Mouse (Mus musculus): ENCODE results near the gene Pola2.

The Pola2 gene

DNA sequence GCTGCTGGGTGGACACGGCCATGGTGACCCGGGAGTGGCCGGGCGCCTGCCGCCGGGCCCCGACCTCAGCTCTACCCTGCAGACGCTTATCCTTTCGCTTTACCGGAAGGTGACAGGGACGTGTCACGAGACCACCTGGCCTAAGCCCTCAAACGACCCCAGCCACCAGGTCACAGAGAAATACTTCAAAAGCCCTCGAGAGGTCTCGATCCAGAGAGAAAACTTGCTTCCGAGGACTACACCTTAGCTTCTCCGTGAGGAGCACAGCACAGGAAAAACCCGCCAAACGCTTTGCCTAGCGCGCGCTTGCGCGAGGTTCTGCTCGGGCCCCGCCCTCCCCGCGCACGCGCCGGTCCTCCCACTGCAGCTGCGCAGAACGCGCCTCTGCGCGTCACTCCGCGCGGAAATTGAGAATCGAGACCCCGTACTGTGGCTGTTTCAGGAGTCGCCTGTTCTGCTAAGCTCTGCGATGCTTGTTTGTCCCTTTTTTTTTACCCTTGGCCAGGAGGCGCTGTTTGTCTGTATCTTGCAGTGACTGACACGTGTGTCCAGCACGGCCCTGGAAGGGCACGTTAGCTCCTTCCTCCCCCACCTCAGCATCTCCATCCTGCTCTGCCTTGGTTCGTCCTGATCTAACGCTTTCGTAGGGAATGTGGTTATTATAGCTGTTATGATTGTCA, at the start of gene Pola2:
Gene Pola2 (minus strand): TSS at position 320 of the 680 bp plus-strand sequence.
- peak; percentile 86 for DNase-seq

DNA sequence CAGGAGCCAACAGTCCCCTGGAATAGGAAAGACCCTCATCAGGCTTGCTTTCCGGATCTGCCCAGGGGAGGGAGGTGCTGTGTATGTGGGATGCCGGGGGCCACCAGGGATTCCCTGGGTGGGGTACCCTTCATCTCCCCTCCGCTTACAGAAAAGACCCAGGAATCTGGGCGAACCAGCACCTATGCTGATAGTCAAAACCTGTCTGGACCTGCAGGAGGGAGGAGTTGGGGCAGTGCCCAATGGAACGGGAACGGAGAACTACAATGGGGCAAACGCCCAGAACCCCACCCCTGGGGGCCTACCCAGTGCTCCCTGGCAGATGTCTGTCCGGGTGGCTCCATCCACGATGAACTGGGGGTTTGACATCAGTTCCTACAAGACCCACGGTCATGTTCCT, 49.7 kb upstream of the Pola2 start:
- no peak for DNase-seq

DNA sequence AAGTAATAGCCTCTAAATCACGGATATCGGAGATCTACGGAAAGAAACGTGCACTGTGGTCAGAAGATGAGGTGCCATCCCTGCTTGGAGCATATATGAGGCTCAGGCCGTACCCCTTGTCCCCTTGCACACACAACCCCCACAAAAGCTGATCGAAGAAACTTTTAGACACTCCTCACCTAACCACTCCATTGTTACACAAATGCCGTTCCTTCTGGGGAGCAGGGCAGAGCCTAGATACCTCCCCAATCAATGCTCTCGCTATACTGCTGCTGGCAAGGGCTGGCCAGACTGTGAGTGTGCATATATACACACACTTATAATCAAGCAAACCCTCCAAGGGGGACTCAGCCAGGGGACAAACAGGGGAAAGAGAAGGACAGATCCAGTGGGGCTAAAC, 45.1 kb upstream of the Pola2 start:
- DNase-seq: no peak

DNA sequence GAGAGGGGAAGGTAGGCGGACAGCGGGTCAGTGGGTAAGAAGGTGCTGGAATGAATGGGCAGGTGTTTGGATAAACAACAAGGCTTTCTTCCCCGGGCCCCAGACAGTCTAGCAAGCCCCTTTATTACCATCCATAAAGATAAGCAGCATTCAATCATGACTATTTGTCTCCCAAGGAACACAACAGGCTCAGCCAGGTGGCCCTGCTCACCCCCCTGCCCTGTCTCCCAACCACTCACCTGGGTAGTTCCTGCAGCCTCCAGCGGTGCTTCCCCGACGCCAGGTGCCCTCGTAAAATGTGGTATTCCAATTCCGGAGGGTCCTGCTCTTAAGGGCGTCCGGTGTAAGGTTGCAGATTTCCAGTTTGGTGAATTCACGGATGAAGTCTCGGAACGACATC, 43.0 kb upstream of the Pola2 start:
- no peak for DNase-seq

DNA sequence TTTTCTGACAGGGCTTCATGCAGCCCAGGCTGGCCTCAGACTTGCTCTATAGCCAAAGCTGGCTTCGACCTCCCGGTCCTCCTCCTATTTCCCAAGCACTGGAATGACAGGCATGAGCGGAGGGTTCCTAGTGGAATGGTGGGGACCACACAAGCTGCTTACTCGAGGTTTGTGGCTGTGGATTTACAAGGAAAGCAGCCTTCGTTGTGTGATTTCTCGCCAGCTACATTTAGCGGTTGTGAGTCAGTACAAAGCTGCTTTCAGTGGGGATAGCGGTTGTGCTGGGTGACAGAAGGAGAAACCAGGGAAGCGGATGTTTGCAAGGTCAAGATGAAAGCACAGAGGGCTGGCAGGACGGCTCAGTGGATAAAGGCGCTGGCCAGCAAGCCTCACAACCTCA, 41.5 kb upstream of the Pola2 start:
- no peak for DNase-seq

DNA sequence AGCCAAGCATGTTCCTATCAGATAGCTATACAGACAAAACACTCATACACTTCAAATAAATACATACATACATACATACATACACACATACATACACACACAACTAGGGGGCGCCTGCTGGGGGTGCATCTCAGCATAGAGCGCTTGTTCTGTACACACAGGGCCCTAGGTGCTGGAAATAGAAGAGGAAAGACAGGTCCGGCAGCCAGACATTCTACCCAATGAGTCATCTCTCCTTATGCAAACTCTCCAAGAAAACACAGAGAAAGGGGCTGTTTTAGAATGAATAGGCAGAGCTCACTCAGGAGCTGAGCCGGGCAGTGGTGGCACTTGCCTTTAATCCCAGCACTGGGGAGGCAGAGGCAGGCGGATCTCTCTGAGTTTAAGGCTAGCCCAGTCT, 36.0 kb upstream of the Pola2 start:
- DNase-seq: no peak

DNA sequence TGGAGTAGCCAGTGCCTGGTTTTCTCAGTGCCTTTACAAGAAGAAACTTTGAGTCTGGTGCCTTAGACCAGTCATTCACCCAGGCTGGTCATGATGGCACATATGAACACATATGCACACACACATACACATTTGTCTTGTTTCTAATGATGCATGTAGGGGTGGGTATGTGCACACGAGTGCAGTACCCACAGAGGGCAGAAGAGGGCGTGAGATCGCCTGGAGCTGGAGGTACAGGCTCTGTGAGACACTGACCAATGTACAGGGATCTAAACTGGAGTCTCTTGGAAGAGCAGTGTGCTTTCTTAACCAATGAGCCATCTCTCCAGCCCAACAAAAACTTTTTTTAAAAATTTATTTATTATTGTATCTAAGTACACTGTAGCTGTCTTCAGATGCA, 34.2 kb upstream of the Pola2 start:
- no peak for DNase-seq

DNA sequence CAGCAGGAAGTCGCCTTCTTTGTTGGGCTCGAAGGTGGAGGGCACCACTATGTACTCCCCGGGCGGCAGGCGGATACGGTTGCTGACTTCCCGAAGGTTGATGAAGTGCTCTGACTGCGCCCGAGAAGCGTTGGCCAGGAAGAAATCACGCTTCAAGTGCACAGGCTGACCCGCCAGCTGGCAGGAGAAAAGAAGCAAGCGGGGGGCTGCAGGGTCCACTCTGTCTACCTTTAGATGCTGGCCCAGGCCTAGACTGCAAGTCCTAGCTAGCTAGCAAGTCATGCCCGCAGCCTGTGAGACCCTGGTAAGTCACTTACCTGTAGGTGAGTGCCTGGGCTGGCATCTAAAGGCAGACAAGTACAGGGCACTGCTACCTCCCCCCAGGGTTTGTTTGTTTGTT, 30.7 kb upstream of the Pola2 start:
- no peak for DNase-seq

DNA sequence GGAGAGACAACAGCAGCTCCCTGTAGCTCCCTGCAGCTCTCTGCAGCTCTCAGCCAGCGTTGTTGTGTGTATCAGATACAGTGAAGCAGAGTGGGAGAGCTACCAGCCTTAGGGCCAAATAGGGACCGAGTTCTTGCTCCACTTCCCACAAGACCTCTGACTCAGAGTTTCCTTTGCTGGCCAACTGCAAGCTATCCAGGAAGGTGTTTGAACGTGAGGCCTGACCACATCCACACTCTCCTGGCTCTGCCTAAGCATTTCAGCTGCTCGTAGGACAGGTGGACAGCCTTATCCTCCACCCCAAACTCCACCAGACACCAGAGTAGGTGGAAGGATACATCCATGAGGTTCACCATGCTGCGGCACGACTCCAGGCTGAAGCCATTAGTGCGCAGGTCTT, 28.0 kb upstream of the Pola2 start:
- DNase-seq: no peak

DNA sequence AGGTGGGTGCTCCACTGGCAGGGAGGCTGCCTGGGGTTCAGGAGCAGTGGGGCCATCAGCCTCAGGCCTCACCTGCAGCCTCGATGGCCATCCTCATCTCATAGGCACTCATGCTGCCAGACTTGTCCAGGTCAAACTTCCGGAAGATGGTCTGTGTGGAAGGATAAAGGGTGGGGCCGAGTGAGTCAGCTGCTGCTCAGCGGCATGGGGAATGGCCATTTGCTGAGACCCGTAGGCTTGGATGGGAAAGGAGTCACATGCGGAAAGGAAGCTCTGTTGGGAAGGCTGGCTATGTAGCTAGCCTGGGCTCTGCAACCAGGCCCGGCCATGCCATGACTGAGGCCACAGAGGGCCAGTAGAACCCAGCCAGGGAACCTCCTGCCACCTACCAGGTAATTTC, 27.5 kb upstream of the Pola2 start:
- no peak for DNase-seq

DNA sequence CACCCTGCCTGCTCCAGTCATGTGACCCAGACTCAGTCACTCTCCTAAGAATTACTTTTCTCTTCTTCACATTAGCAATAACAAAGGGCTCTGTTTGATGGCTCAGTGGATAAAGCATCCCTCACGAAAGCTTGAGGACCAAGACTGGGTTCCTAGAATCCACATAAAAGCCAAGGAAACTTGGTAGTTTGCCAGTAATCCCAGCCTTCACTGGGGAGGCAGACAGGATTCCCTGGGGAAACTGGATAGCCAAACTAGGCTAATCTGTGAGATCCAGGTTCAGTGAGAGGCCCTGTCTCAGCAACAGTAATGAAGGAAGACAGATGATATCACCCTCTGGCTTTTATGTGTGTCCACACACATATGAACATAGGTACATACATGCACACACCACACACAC, 26.9 kb upstream of the Pola2 start:
- no peak for DNase-seq

DNA sequence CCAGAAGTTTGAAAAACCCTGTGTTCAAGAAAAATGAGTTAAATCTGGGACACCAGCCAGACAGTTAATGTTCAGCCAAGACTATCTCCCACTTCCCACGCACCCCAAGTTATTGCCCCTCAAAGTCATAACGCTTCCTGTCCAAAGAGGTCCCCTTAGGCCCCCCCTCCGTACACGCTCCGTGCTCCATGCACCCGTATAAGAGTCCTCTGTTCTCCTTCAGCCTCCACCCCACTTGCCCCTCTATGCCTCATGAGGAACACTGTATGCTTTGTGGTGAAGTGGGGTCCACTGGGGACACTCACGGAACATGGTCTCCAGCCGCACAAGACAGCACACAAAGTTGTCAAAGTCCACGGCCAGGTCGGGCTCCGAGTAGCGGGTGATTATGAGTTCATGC, 26.0 kb upstream of the Pola2 start:
- DNase-seq: no peak

DNA sequence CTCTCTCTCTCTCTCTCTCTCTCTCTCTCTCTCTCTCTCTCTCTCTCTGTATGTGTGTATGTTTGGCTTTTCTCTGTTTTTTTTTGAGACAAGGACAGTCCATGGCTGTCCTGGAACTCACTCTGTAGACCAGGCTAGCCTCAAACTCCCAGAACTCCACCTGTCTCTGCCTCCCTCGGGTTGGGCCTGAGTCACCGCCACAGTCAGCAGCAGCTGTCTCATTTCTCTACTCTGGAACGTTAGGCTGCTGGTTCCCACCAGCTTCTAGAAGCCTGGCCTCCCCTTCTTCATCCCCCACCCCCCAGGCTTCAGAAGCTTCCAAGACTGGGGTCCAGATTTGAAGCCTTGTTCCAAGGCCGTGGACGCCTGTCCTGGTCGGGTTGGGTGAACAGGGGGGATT, 25.6 kb upstream of the Pola2 start:
- DNase-seq: no peak

DNA sequence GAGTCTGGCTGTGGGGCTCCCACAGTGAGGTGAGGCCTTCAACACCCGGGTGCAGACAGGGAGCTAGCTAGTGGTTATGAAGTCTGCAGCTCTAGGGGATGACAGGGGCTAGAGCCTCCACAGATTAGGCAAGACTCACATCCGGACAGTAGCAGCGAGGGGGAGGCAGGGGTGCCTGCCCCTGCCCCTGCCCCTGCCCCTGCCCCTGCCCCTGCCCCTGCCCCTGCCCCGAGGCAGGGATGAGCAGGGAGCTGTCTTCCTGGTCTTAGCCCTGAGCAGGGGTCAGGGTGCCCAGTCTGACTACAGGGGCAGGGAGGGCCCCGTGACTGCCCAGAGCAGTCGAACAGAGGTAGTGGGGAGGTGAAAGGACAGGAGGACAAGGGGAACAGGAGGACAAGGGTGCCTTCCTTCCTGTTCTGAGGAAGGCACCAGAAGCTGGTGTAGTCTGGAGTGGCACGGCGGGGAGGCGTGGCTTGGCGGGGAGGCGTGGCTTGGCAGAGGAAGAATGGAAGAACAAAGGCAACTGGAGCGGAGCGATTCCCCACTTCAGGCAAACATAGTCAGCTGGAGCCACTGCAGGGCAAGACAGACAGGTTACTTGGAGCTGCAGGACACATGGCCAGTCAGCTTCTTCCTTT, 24.9 kb upstream of the Pola2 start:
- peak; percentile 92 for DNase-seq

DNA sequence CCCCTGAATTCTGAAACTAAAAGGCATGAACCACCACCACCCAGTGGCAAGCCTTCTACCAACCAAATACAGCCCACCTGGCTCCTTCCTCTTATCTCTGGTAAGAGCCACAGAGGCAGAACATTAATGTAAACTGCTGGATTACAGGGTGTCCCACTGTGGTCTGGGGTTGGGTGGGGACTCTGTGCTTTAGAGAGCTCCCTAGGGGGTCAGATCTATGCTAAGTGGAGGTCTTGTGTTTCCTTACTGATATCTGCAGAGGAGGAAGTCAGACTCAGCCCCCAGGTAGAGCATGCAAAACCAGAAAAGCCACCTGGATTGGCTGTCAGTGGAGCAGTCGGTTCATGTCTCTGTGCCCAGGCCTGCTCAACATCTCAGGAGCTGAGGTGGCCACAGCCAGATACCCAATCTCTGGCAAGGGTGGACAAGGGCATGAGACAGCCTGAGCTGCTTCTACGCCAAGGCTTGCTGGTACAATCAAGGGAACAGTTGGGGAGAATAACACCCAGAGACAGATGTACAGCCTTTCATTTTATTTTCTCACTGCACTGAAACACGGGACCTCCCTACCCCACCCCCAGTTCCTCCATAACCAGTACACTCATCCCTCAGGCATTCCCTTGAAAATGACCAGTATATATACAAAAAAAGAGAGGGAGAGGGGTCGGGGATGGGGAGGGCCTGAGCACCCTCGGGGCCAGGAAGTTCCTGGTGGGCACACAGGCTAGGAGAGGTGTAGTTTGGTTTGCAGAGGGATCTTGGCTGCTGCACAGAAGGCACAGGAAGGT, 24.2 kb upstream of the Pola2 start:
- no peak for DNase-seq

DNA sequence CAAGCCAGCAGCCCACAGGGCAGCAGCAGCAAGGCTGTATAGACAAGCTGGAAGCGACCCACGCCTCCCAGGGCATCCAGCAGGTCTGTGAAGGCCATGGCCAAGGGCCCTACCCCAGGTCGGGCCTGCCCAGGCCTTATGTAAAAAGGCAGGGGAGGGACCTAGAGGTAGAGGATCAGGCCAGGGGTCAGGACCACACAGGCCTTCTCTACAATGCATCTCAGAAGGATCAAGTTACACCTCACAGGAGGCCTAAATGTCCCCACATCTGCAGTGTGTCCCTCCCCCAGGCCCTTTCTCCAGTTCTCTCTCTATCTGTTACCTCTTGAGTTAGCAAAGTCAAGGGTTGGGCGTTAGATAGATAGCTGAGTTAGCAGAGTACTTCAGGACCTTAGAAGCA, 22.0 kb upstream of the Pola2 start, which contains the start of gene Slc22a20:
Gene Slc22a20 (minus strand): TSS at position 101 of the 400 bp plus-strand sequence.
- no peak for DNase-seq

DNA sequence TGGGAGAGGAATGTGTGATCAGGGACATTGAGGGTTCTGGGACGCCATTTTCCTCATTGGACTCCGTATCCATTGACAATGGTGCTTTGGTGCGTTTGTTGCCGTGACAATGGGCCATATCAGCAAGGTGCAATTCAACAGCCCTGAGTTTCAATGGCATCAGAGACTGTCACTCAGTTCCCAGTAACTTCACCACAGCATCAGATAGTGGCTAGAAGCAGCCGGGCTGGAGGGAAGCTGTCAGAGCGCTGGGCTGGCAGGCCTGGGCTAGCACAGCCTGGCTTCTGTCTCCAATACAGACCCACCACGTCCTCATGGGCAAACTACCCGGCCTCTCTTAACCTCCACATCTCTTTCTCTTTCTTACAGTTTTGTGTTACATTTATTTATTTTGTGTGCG, 16.5 kb upstream of the Pola2 start:
- DNase-seq: no peak

DNA sequence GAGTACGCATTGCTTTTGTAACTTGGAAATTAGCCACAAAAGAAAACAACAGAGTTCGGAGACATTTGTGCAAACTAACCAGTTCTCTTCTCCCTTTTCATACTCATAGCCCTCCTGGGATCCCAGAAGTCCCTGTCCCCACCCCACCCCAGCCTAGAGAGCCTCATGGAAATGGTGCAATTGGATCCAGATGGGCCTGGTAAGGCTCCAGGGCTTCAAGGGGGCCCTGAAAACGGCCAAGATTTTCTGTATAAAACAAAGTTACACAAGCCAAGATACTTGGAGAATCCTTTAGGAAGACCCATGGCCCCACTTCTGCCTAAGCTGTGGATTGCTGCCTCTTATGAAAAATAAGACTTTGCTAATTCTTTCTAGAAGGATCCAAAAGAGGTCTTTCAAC, 13.7 kb upstream of the Pola2 start:
- DNase-seq: no peak

DNA sequence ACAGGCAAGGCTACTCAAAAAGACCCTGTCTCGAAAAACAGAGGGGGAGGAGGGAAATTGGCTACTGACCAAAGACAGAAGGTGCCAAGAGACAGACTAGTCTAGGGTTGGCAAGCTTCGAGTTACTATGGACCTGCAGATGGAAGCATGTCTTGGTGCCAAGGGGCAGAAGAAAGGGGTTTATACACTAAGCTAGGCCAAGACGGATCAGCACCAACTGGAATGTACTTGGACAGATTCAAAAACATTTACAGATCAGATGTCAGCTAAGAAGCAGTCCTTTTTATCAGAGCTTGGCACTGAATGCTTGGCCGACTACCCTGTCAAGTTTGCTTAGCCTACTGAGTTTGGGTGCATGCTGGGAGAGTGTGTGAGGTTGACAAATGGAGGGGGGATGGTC, 11.7 kb upstream of the Pola2 start:
- no peak for DNase-seq

DNA sequence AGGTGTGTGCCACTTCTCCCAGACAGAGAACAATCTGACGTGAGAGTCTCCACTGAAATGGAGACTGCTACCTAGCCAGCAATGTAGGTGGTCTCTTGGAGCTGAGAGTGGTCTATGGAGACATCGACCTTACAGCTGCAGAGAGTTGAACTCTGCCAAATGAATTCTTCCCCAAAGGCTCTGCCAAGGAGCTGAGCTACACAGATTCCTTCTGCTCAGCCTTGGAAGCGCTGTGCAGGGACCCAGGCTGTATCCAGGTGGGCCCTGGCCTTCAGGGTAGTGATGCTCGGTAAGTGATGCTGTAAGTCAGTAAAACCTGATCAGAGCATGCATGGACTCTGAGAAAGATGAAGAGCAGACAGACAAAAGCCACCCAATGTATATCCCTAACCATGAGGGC, 11.1 kb upstream of the Pola2 start:
- no peak for DNase-seq

DNA sequence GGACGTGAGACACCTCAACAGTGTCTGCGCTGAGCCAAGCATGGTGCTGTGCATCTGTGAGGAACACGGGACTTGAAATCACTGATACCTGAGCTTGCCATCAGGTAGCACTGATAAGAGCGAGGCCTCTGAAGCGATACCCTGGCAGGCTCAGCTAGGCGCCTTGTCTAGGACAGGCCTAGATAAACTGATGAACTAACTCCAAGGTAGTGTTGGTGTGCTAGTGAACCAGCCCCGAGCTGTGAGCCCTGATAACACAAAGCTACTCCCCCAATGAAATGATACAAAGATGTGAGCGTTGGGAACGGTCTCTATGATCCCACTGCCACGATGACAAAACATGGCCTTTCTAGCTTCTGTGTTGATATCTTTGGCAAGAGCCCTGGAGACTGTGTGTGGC, 3.7 kb upstream of the Pola2 start:
- no peak for DNase-seq

DNA sequence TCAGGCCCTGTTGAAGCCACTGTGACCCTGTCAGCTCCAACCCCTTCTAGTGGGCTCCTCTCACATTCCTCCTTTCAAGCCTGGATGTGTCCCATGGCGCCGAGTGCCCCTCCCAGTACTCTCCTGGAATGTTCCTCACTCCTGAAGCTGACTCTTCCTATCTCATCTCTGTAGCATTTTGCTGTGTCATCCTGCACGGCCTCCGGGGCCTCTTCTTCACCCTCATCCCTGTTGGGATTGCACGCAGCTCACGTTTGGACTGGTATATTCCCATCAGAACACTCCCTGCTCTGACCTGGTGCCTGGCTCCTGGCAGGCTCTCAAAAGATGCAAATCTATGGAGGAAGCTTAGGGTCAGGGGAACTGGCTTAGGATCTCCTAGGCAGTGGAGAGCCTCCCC, 2.8 kb upstream of the Pola2 start:
- no peak for DNase-seq

DNA sequence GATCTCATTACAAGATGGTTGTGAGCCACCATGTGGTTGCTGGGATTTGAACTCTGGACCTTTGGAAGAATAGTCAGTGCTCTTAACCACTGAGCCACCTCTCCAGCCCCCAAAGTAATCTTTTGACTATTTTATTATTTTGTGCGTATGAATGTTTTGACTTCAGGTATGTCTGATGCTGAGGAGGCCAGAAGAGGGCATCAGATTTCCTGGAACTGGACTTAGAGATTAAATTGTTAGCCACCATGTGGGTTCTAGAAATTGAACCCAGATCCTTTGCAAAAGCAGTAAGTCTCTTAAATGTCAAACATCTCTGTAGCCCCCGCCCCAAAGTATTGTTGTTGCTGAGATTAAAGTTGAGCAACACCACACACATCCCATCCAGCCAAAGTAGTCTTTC, 1.9 kb upstream of the Pola2 start:
- DNase-seq: no peak

DNA sequence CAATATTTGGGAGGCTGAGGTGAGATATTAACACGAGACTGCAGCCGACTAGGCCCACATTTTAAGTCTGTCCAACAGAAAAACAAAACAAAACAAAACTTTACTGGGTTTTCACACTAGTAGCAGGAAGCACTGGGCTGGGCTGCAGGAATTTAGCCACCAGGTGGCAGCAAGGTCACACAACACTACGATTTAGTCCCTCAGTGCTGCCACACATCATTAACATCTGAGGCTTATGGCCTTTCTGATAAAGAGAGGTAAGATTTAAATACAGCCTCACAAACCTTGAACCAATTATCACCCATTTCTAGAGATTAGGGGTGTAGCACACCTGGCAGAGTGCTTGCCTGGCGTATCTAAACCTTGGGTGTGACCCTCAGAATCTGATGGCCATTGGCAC, 1.3 kb upstream of the Pola2 start:
- peak; percentile 84 for DNase-seq
